Mouse (Mus musculus) lung, postnatal 0 days (tissue): ENCODE data around the gene Ostf1.
"Not testable (repeated sequence)": the region's sequence is repeated elsewhere in the genome, so short reads cannot be mapped to it uniquely, and the experiment has no call there.

Experiments
- CTCF ChIP-seq: IDR thresholded peaks from 2 replicates; pipeline ENCODE4 v1.5.1; 2016; ENCODE audit warnings: antibody characterized with exemption, mild to moderate bottlenecking
- EP300 ChIP-seq: IDR thresholded peaks from 2 replicates; pipeline ENCODE4 v1.6.1; 2016; ENCODE audit warnings: antibody characterized with exemption, mild to moderate bottlenecking, control low read depth

DNA sequence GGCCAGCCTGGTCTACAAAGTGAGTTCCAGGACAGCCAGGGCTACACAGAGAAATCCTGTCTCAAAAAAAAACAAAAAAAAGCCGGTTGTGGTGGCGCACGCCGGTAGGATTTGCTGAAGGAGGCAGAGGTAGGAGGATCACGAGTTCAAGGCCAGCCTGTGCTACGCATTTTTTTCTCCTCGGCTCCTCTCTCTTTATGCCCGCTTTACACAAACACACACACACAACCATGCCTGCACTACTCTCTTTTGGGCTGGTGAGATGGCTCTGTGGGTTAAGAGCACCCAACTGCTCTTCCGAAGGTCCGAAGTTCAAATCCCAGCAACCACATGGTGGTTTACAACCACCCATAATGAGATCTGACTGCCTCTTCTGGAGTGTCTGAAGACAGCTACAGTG lies 42.8 kb downstream of the Ostf1 start:
- not testable (repeated sequence) for TF ChIP-seq CTCF, EP300
